Mouse (Mus musculus) brain, embryonic 14.5 days (tissue): Measurements from ENCODE around the gene Rab5a. TPM values are rescaled to one million over a fixed set of nuclear protein-coding genes. Genes with fewer than 3 reads are reported as not detected.
"Not testable (repeated sequence)": the region's sequence is repeated elsewhere in the genome, so short reads cannot be mapped to it uniquely, and the experiment has no call there.

ENCODE experiments used
- DNase-seq: peaks from one replicate; pipeline ENCODE4 v3.0.0-alpha.2; 2011; ENCODE audit warnings: low read depth
- CTCF ChIP-seq: fragments of 200-500 bp; IDR thresholded peaks from 2 replicates; pipeline ENCODE4 v1.5.1; 2012; ENCODE audit warnings: inconsistent platforms, mild to moderate bottlenecking, moderate library complexity, borderline replicate concordance; ENCODE audit not compliant: insufficient read depth, insufficient read length; ENCODE audit errors: extremely low read depth
- POLR2A ChIP-seq: fragments of 200-500 bp; IDR thresholded peaks from 2 replicates; pipeline ENCODE4 v1.6.1; 2012; ENCODE audit warnings: mild to moderate bottlenecking, inconsistent platforms, borderline replicate concordance; ENCODE audit not compliant: poor library complexity, insufficient read depth, insufficient read length, severe bottlenecking; ENCODE audit errors: extremely low read depth
- polyA plus RNA-seq: library from polyadenylated mRNA; depleted of rRNA; stranded (reverse); fragments of >200 nt; gene quantifications from 2 replicates; pipeline ENCODE4 v1.2.3, GENCODE M21; 2012

The Rab5a gene
- polyA plus RNA-seq, 1 experiment = 64.6 TPM

DNA sequence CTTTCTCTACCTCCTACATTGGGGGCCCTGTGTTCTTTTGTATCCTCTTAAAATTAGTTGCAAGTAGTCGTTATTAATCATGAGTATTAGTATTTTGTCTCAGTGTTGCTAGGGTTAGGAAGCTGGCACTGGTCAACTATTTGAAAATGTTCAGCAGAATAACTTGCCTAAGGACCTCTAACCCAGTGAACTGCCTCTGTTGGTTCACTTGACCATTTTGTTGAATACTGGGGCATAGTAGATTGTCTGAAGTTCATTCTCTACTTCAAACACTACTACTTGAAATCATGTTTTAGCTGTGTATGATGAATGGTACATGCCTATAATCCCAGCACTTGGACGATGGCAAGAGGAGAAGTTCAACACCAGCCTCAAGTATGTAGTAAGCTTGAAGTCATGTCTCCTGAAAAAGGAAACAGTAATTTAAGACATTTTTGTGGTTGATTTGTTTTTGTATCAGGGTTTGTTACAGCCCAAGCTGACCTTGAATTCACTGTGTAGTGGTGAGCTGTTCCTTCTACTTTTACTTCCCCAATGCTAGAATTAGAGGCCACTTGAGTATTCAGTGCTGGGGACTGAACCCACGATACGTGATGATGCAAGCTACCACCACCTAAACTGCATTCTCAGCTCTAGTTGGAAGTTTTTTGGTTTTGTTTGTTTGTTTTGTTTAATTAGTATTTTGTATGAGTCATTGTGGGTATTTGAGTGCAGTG, 9.4 kb downstream of the Rab5a start:
- no peak for DNase-seq
- TF ChIP-seq CTCF (no peak), POLR2A (no peak)

DNA sequence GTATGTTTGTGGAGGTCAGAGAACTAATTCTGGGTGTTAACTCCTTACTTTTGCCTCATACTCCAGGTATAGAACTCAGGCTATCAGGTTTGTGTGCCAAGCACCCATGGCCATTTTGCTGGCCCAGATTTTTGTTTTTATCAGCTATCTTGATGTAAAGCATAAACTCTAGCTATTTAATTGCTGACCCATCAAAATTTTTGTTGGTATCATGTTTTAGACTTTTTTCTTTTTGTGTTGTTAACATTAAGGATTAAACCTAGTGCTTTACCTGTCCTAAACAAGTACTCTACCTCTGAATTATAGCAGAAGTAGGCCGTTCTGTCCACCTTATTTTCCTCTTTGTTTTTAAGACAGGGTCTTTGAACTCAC, 10.0 kb downstream of the Rab5a start:
- no peak for DNase-seq
- no peak for TF ChIP-seq POLR2A
- TF ChIP-seq CTCF = no peak

- no peak for DNase-seq
- TF ChIP-seq CTCF (no peak), POLR2A (no peak)
These were observed 23.9 kb downstream of the Rab5a start for GRCm38 (mm10) chr17:53502966-53503365.

- DNase-seq = peak; percentile 79
- TF ChIP-seq POLR2A (no peak), CTCF (peak; percentile 50; the same call in 1 of the 2 replicates)
These were observed 33.4 kb downstream of the Rab5a start for GRCm38 (mm10) chr17:53512311-53512951.

DNA sequence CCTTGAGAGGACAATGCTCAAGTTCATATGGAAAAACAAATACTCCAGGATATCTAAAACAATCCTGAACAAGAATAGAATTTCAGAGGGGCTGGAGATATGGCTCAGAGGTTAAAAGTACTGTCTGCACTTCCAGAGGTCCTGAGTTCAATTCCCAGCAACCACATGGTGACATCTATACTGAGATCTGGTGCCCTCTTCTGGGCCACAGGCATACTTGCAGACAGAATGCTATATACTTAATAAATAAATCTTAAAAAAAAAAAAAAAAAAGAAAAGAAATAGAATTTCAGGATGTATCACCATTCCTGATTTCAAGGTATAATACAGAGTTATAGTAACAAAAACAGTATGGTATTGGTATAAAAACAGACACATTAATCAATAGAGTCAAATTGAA, 40.3 kb downstream of the Rab5a start:
- TF ChIP-seq CTCF (no peak), POLR2A (no peak)
- no peak for DNase-seq

GRCm38 (mm10) chr17:53520509-53520908, 41.5 kb downstream of the Rab5a start:
- TF ChIP-seq CTCF (no peak), POLR2A (no peak)
- no peak for DNase-seq

- no peak for TF ChIP-seq POLR2A
- TF ChIP-seq CTCF = no peak
- DNase-seq = no peak
These were observed 49.0 kb downstream of the Rab5a start for GRCm38 (mm10) chr17:53528034-53528433.

- TF ChIP-seq CTCF (no peak), POLR2A (no peak)
- no peak for DNase-seq
These were observed 52.1 kb downstream of the Rab5a start for GRCm38 (mm10) chr17:53531160-53531559.

GRCm38 (mm10) chr17:53532425-53532824, 53.4 kb downstream of the Rab5a start:
- no peak for DNase-seq
- TF ChIP-seq CTCF (no peak), POLR2A (no peak)

GRCm38 (mm10) chr17:53539351-53539750, 60.3 kb downstream of the Rab5a start, which contains the start of gene Pp2d1:
TSS of gene Pp2d1 (minus strand) at chr17:53539451.
- DNase-seq = not testable (repeated sequence)

- no peak for TF ChIP-seq POLR2A
- no peak for TF ChIP-seq CTCF
- DNase-seq = no peak
These were observed 63.5 kb downstream of the Rab5a start for GRCm38 (mm10) chr17:53542536-53542935.
